Mouse (Mus musculus) MEL (cell line): ENCODE data around the gene Tnni1. TPM values are rescaled to one million over a fixed set of nuclear protein-coding genes. Genes with fewer than 3 reads are reported as not detected.

Experiments used
- DNase-seq: peaks from one replicate; pipeline ENCODE4 v3.0.0; 2011; ENCODE audit warnings: low read depth, low spot score
- H3K27ac ChIP-seq: 2 replicates; pipeline ENCODE4 v1.5.1; 2012; ENCODE audit warnings: low read depth, mild to moderate bottlenecking, control low read depth, low read length, moderate library complexity; ENCODE audit not compliant: control insufficient read depth
- H3K27me3 ChIP-seq, 2 experiments: fragments of 150-350 bp in 1 of 2; sonication (generic) in 1 of 2; 2 replicates each; pipeline ENCODE4 v1.6.1; 2012; ENCODE audit warnings: low read length in 2 of 2, mild to moderate bottlenecking in 2 of 2, improper control_type of control experiment in 1 of 2, moderate library complexity in 1 of 2; ENCODE audit not compliant: insufficient read depth in 2 of 2, control insufficient read depth in 1 of 2
- H3K36me3 ChIP-seq, 2 experiments: 2 replicates each; pipeline ENCODE4 v1.6.1; 2012 to 2014; ENCODE audit warnings: low read length in 2 of 2, improper control_type of control experiment in 1 of 2, inconsistent platforms in 1 of 2, mild to moderate bottlenecking in 1 of 2; ENCODE audit not compliant: insufficient read depth in 2 of 2, control insufficient read depth in 1 of 2
- H3K4me1 ChIP-seq, 2 experiments: fragments of 150-350 bp in 1 of 2; sonication (generic) in 1 of 2; 2 replicates each; pipeline ENCODE4 v1.6.1; 2012; ENCODE audit warnings: low read length in 2 of 2, improper control_type of control experiment in 1 of 2, mild to moderate bottlenecking in 1 of 2; ENCODE audit not compliant: insufficient read depth in 2 of 2, control insufficient read depth in 1 of 2
- H3K4me3 ChIP-seq, 2 experiments: fragments of 150-350 bp in 1 of 2; sonication (generic) in 1 of 2; 2 replicates each; pipeline ENCODE4 v1.5.1; 2012; ENCODE audit warnings: low read depth in 2 of 2, low read length in 2 of 2, mild to moderate bottlenecking in 2 of 2, moderate library complexity in 2 of 2, control low read depth in 1 of 2, improper control_type of control experiment in 1 of 2; ENCODE audit not compliant: control insufficient read depth in 1 of 2, insufficient read depth in 1 of 2
- H3K79me2 ChIP-seq: 2 replicates; pipeline ENCODE4 v1.6.1; 2012; ENCODE audit warnings: mild to moderate bottlenecking, low read length, moderate library complexity; ENCODE audit not compliant: control insufficient read depth, poor library complexity, insufficient read depth
- H3K9ac ChIP-seq: 2 replicates; pipeline ENCODE4 v1.6.1; 2012; ENCODE audit warnings: low read depth, mild to moderate bottlenecking, control low read depth, low read length, moderate library complexity; ENCODE audit not compliant: control insufficient read depth, poor library complexity, severe bottlenecking
- H3K9me3 ChIP-seq: fragments of 150-350 bp; sonication (generic); replicated peaks from 2 replicates; pipeline ENCODE4 v1.6.1; 2012; ENCODE audit warnings: mild to moderate bottlenecking, low read length, improper control_type of control experiment, moderate library complexity; ENCODE audit not compliant: insufficient read depth
- BHLHE40 ChIP-seq: IDR thresholded peaks from 2 replicates; pipeline ENCODE4 v1.6.1; 2012; ENCODE audit warnings: low read depth, mild to moderate bottlenecking, inconsistent platforms, low read length, improper control_type of control experiment, borderline replicate concordance
- CHD1 ChIP-seq: IDR thresholded peaks from 2 replicates; pipeline ENCODE4 v1.6.1; 2012; ENCODE audit warnings: low read depth, mild to moderate bottlenecking, inconsistent platforms, low read length, improper control_type of control experiment
- CTCF ChIP-seq, 3 experiments: IDR thresholded peaks in 2 of 3; conservative IDR thresholded peaks in 1 of 3; 2 replicates each; pipeline ENCODE4 v1.5.1; 2011 to 2012; ENCODE audit warnings: low read length in 3 of 3, low read depth in 2 of 3, mild to moderate bottlenecking in 2 of 3, improper control_type of control experiment in 1 of 3, inconsistent platforms in 1 of 3, mixed read lengths in 1 of 3, moderate library complexity in 1 of 3; ENCODE audit not compliant: control insufficient read depth in 1 of 3, insufficient read depth in 1 of 3, poor library complexity in 1 of 3, severe bottlenecking in 1 of 3
- ELF1 ChIP-seq: IDR thresholded peaks from 2 replicates; pipeline ENCODE4 v1.6.1; 2014; ENCODE audit warnings: low read depth, mild to moderate bottlenecking, inconsistent platforms, low read length, improper control_type of control experiment, moderate library complexity
- ETS1 ChIP-seq: IDR thresholded peaks from 2 replicates; pipeline ENCODE4 v1.6.1; 2012; ENCODE audit warnings: low read depth, mild to moderate bottlenecking, inconsistent platforms, low read length, improper control_type of control experiment, moderate library complexity
- GABPA ChIP-seq: IDR thresholded peaks from 2 replicates; pipeline ENCODE4 v1.6.1; 2012; ENCODE audit warnings: low read depth, mild to moderate bottlenecking, inconsistent platforms, low read length, improper control_type of control experiment, moderate library complexity
- HCFC1 ChIP-seq: IDR thresholded peaks from 2 replicates; pipeline ENCODE4 v1.6.1; 2012; ENCODE audit warnings: low read depth, mild to moderate bottlenecking, inconsistent platforms, low read length, improper control_type of control experiment, moderate library complexity
- JUND ChIP-seq: IDR thresholded peaks from 2 replicates; pipeline ENCODE4 v1.6.1; 2011; ENCODE audit warnings: low read depth, mild to moderate bottlenecking, improper control_type of control experiment, low read length
- KAT2A ChIP-seq: conservative IDR thresholded peaks from 2 replicates; pipeline ENCODE4 v1.6.1; 2012; ENCODE audit warnings: low read depth, low read length, improper control_type of control experiment, inconsistent platforms
- MAX ChIP-seq: IDR thresholded peaks from 2 replicates; pipeline ENCODE4 v1.6.1; 2011; ENCODE audit warnings: low read length, improper control_type of control experiment
- MAZ ChIP-seq: IDR thresholded peaks from 2 replicates; pipeline ENCODE4 v1.6.1; 2012; ENCODE audit warnings: low read depth, mild to moderate bottlenecking, inconsistent platforms, low read length, improper control_type of control experiment
- MYB ChIP-seq: IDR thresholded peaks from 2 replicates; pipeline ENCODE4 v1.6.1; 2011; ENCODE audit warnings: mild to moderate bottlenecking, low read depth, low read length, improper control_type of control experiment
- MYC ChIP-seq: IDR thresholded peaks from 2 replicates; pipeline ENCODE4 v1.6.1; 2011; ENCODE audit warnings: low read depth, mild to moderate bottlenecking, low read length, improper control_type of control experiment, moderate library complexity
- NELFE ChIP-seq: IDR thresholded peaks from 2 replicates; pipeline ENCODE4 v1.6.1; 2011; ENCODE audit warnings: low read depth, low read length, improper control_type of control experiment
- POLR2AphosphoS5 ChIP-seq: IDR thresholded peaks from 2 replicates; pipeline ENCODE4 v1.6.1; 2012; ENCODE audit warnings: low read depth, borderline replicate concordance, mild to moderate bottlenecking, inconsistent platforms, low read length, moderate library complexity, mixed read lengths
- RAD21 ChIP-seq: IDR thresholded peaks from 2 replicates; pipeline ENCODE4 v1.6.1; 2011; ENCODE audit warnings: mild to moderate bottlenecking, low read depth, low read length, improper control_type of control experiment
- SIN3A ChIP-seq: IDR thresholded peaks from 2 replicates; pipeline ENCODE4 v1.6.1; 2012; ENCODE audit warnings: low read length, improper control_type of control experiment, inconsistent platforms
- SMC3 ChIP-seq: IDR thresholded peaks from 2 replicates; pipeline ENCODE4 v1.6.1; 2011; ENCODE audit warnings: low read depth, low read length, improper control_type of control experiment
- TCF12 ChIP-seq: IDR thresholded peaks from 2 replicates; pipeline ENCODE4 v1.6.1; 2014; ENCODE audit warnings: low read depth, mild to moderate bottlenecking, inconsistent platforms, low read length, improper control_type of control experiment, moderate library complexity
- UBTF ChIP-seq: IDR thresholded peaks from 2 replicates; pipeline ENCODE4 v1.6.1; 2012; ENCODE audit warnings: low read depth, mild to moderate bottlenecking, inconsistent platforms, low read length, improper control_type of control experiment, moderate library complexity, borderline replicate concordance; ENCODE audit not compliant: insufficient read depth
- USF1 ChIP-seq: IDR thresholded peaks from 2 replicates; pipeline ENCODE4 v1.6.1; 2014; ENCODE audit warnings: low read depth, mild to moderate bottlenecking, inconsistent platforms, low read length, improper control_type of control experiment, moderate library complexity
- USF2 ChIP-seq, 2 experiments: IDR thresholded peaks; 2 replicates each; pipeline ENCODE4 v1.6.1; 2011 to 2012; ENCODE audit warnings: improper control_type of control experiment in 2 of 2, low read length in 2 of 2, borderline replicate concordance in 1 of 2, inconsistent platforms in 1 of 2, low read depth in 1 of 2, mild to moderate bottlenecking in 1 of 2; ENCODE audit not compliant: insufficient read depth in 1 of 2
- ZC3H11A ChIP-seq: IDR thresholded peaks from 2 replicates; pipeline ENCODE4 v1.6.1; 2012; ENCODE audit warnings: low read depth, mild to moderate bottlenecking, inconsistent platforms, low read length, improper control_type of control experiment
- ZKSCAN1 ChIP-seq: IDR thresholded peaks from 2 replicates; pipeline ENCODE4 v1.6.1; 2012; ENCODE audit warnings: low read depth, mild to moderate bottlenecking, inconsistent platforms, low read length, improper control_type of control experiment, moderate library complexity
- ZMIZ1 ChIP-seq: IDR thresholded peaks from 2 replicates; pipeline ENCODE4 v1.6.1; 2012; ENCODE audit warnings: low read depth, mild to moderate bottlenecking, inconsistent platforms, low read length, improper control_type of control experiment, moderate library complexity
- ZNF384 ChIP-seq: IDR thresholded peaks from 2 replicates; pipeline ENCODE4 v1.6.1; 2012; ENCODE audit warnings: low read depth, mild to moderate bottlenecking, inconsistent platforms, low read length, improper control_type of control experiment
- polyA plus RNA-seq, 2 experiments: library from polyadenylated mRNA; stranded (reverse) in 1 of 2; unstranded in 1 of 2; fragments of >175 nt in 1 of 2; fragments of >200 nt in 1 of 2; gene quantifications; 2 replicates each; pipeline versions ENCODE4 v1.2.1 to v1.2.4; 2012; ENCODE audit warnings: low replicate concordance in 2 of 2, low read depth in 1 of 2; ENCODE audit not compliant: insufficient read length in 2 of 2, insufficient read depth in 1 of 2, missing spikeins in 1 of 2
- total RNA-seq: library from RNA; depleted of rRNA; stranded (reverse); fragments of 300-350 nt; gene quantifications from 2 replicates; pipeline ENCODE4 v1.2.3, GENCODE M21; 2012

Tnni1 gene
- total and polyA plus RNA-seq, 3 experiments: 0.15 TPM; not detected in 2

DNA sequence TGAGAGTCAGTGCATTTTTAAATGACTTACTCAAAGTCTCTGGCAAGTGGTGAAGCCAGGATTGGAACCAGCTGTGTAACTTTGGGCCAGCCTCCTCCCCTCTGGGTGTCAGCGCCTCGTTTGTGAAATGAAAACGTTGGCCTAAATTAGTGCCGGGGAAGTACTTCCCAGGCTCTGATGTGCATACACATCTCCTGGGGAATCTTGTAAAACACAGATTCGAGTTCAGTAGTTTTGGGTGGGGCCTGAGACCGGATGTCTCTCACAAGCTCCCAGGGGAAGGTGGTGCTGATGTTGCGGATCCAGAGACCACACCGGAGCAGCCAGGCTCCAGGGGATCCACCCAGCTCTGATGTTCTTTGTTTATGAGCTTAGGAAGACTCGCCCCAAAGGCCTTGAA, 23.9 kb upstream of the Tnni1 start:
- no peak overlapping the region for H3K4me3 ChIP-seq

DNA sequence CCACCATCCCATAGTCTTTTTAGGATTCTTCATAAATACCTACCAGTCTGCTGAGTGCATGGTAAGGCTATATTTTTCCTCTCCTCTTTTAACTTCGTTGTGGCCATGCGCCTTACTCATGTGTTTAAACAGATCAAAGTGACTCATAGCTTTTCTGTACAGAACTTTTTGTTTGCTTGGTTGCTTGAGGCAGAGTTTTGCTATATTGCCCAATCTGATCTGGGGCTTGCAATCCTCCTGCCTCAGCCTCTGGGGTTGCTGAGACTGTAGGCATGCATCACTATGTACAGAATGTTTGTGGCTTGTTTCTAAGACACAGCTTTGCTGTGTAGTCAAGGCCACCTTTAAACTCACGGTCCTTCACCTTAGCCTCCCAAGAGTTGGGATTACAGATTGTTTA, 23.3 kb upstream of the Tnni1 start:
- H3K79me2 ChIP-seq: no peaks in the 10 kb centered on the region
- no peaks in the 10 kb centered on the region for H3K9me3 ChIP-seq
- H3K36me3 ChIP-seq: no peaks in the 10 kb centered on the region
- H3K27ac ChIP-seq: no peak overlapping the region
- no peaks in the 10 kb centered on the region for H3K4me1 ChIP-seq
- DNase-seq: no peak
- H3K4me3 ChIP-seq: no peak overlapping the region
- H3K9ac ChIP-seq: no peak overlapping the region
- no peaks in the 10 kb centered on the region for H3K27me3 ChIP-seq
- TF ChIP-seq NELFE (no peak), BHLHE40 (no peak), USF1 (no peak), MYB (no peak), HCFC1 (no peak), MAX (no peak), KAT2A (no peak), ZC3H11A (no peak), CHD1 (no peak), ETS1 (no peak), JUND (no peak), POLR2AphosphoS5 (no peak)

More for the DNA sequence above, 23.9 kb upstream of the Tnni1 start:
- Histone ChIP-seq H3K79me2 (no peaks in the 10 kb centered on the region), H3K36me3 (no peaks in the 10 kb centered on the region), H3K4me1 (no peaks in the 10 kb centered on the region), H3K9me3 (no peaks in the 10 kb centered on the region), H3K27ac (no peak overlapping the region), H3K27me3 (no peaks in the 10 kb centered on the region), H3K9ac (no peak overlapping the region)
- TF ChIP-seq MAZ (no peak), NELFE (no peak), USF1 (no peak), CTCF (IDR thresholded peaks at IDR 0.05 in 2 of 3, conservative IDR thresholded peaks at IDR 0.05 in 1 of 3; ENCODE audit: control insufficient read depth in 1 of 3, insufficient read depth in 1 of 3, low read depth in 2 of 3, low read length in 3 of 3, poor library complexity in 1 of 3, severe bottlenecking in 1 of 3) (no peak), SMC3 (no peak), USF2 (IDR thresholded peaks at IDR 0.05; ENCODE audit: borderline replicate concordance in 1 of 2, insufficient read depth in 1 of 2, low read depth in 1 of 2, low read length in 2 of 2) (no peak), MAX (no peak), ZKSCAN1 (no peak), MYC (no peak), SIN3A (no peak), ETS1 (no peak), POLR2AphosphoS5 (no peak), ZNF384 (no peak), TCF12 (no peak), GABPA (no peak), UBTF (no peak), HCFC1 (no peak), RAD21 (no peak), ZMIZ1 (no peak), ELF1 (no peak)
- DNase-seq: no peak
